Mouse (Mus musculus): Measurements from ENCODE around the gene Iapp. TPM values are rescaled to one million over a fixed set of nuclear protein-coding genes. Genes with fewer than 3 reads are reported as not detected.
"Not testable (repeated sequence)": the region's sequence is repeated elsewhere in the genome, so short reads cannot be mapped to it uniquely, and the experiment has no call there.

Iapp gene
- total RNA-seq (2014; rRNA removed) = 0.31 TPM in 1 of 2 replicates, not detected in the other
- polyA plus RNA-seq (2015; fragmentation: Nextera tagmentation; extraction: Ambion mirVana) = 0.25 and 0.29 TPM in 2 replicates

DNA sequence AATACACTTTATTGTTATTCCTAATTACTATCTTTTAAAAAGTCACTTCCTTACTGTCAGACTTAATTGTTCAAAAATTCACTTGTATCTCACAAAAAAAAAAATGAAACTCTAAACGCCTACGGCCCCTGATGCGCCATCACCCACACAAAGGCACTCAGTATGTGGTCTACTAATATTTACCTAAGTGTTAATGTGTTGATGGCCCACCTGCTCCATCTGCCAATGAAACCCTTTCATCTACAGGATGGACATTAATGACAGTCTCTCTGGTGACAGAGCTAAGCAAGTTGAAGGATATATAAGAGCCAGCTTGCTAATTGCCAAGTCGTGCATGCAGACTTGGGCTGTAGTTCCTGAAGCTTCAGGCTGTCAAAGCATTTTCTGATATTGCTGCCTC is at the start of gene Iapp:
Gene Iapp, plus strand, starts transcription at position 326 of the 400 bp plus-strand sequence.
- ATAC-seq (no peak), DNase-seq (no peak)
- Histone ChIP-seq H3K4me2 (ENCODE audit: low read depth) (no peak within 1 kb of the TSS), H3K9me3 (ENCODE audit: low read length) (no peaks in the 10 kb centered on the region), H3K4me3 (ENCODE audit: low read depth, low read length) (no peak within 1 kb of the TSS), H3K36me3 (ENCODE audit: insufficient read depth) (no peaks in the 10 kb centered on the region), H3K4me1 (ENCODE audit: insufficient read depth) (no peaks in the 10 kb centered on the region), H3K9ac (no peak within 1 kb of the TSS), H3K27ac (ENCODE audit: low read depth, low read length) (no peak within 1 kb of the TSS), H3K27me3 (ENCODE audit: insufficient read depth, low read length) (no peaks in the 10 kb centered on the region)
- 66% methylated on average over 4 of the region's 4 CpGs for WGBS
- TF ChIP-seq CTCF (IDR thresholded peaks at IDR 0.05; ENCODE audit: low read depth) = no peak

- H3K4me3 ChIP-seq (ENCODE audit: low read depth, low read length); ATAC-seq; H3K9me3 ChIP-seq (ENCODE audit: low read length); H3K27me3 ChIP-seq (ENCODE audit: insufficient read depth, low read length); H3K4me2 ChIP-seq (ENCODE audit: low read depth); H3K4me1 ChIP-seq (ENCODE audit: insufficient read depth); H3K9ac ChIP-seq; DNase-seq; H3K36me3 ChIP-seq (ENCODE audit: insufficient read depth); H3K27ac ChIP-seq (ENCODE audit: low read depth, low read length): not testable (repeated sequence)
- 92% methylated on average over 1 of the region's 1 CpGs for WGBS
Observed at GRCm38 (mm10) chr6:142250738-142251307, 47.4 kb upstream of the Iapp start.

DNA sequence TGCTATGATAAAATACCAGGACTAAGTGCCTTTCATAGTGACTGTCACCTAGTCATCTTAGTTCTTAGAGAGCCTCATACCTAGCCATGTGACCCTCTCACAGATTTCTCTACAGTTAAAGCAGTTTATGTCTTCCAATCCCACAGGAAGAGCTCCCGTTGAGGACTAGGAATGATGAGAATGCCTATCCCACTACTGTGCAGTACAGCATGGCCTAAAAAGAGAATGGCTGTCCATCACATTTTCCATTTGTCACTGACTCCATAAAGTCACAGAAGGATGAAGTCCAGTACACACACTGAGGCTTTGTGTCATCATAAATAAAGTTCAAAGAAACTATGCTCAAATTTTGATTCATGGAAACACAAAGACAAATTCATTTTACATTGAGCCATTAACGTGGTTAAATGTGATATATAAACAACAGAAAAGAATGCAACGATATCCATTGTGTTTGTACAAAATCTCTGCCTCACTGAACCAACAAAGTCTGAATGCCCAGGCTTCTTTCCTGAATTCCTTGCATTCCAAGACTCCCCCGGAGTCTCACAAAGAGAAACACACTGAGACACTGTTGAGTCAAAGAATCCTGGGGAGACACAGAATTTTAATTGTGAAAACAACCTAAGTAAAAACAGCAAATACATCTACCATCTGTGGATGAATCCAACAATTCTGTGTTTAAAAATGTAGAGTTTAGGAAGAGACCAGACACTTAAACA is 22.3 kb upstream of the Iapp start:
- H3K9me3 ChIP-seq (ENCODE audit: low read length) = no peaks in the 10 kb centered on the region
- DNase-seq = no peak
- no peak overlapping the region for H3K9ac ChIP-seq
- no peak overlapping the region for H3K27ac ChIP-seq (ENCODE audit: low read depth, low read length)
- TF ChIP-seq CTCF (IDR thresholded peaks at IDR 0.05; ENCODE audit: low read depth) = no peak
- H3K27me3 ChIP-seq (ENCODE audit: insufficient read depth, low read length) = no peaks in the 10 kb centered on the region
- ATAC-seq = no peak
- H3K4me2 ChIP-seq (ENCODE audit: low read depth) = no peak overlapping the region
- no peak overlapping the region for H3K4me3 ChIP-seq (ENCODE audit: low read depth, low read length)
- H3K36me3 ChIP-seq (ENCODE audit: insufficient read depth) = no peaks in the 10 kb centered on the region
- 7% methylated on average over 4 of the region's 4 CpGs for WGBS
- no peaks in the 10 kb centered on the region for H3K4me1 ChIP-seq (ENCODE audit: insufficient read depth)

- H3K27me3 ChIP-seq (ENCODE audit: insufficient read depth, low read length) = no peaks in the 10 kb centered on the region
- 46% methylated on average over 12 of the region's 12 CpGs for whole genome bisulfite sequencing
- H3K27ac ChIP-seq (ENCODE audit: low read depth, low read length) = no peak overlapping the region
- H3K9ac ChIP-seq = no peak overlapping the region
- H3K4me3 ChIP-seq (ENCODE audit: low read depth, low read length) = no peak overlapping the region
- H3K4me1 ChIP-seq (ENCODE audit: insufficient read depth) = no peaks in the 10 kb centered on the region
- no peaks in the 10 kb centered on the region for H3K9me3 ChIP-seq (ENCODE audit: low read length)
- no peak overlapping the region for H3K4me2 ChIP-seq (ENCODE audit: low read depth)
- H3K36me3 ChIP-seq (ENCODE audit: insufficient read depth) = no peaks in the 10 kb centered on the region
- no peak for TF ChIP-seq CTCF (IDR thresholded peaks at IDR 0.05; ENCODE audit: low read depth)
- DNase-seq (no peak), ATAC-seq (no peak)
Observed at GRCm38 (mm10) chr6:142289413-142290118, 8.7 kb upstream of the Iapp start.

GRCm38 (mm10) chr6:142305076-142305475 is 6.9 kb downstream of the Iapp start:
- Histone ChIP-seq H3K4me2 (ENCODE audit: low read depth) (no peak overlapping the region), H3K27me3 (ENCODE audit: insufficient read depth, low read length) (no peaks in the 10 kb centered on the region), H3K4me3 (ENCODE audit: low read depth, low read length) (no peak overlapping the region), H3K4me1 (ENCODE audit: insufficient read depth) (no peaks in the 10 kb centered on the region), H3K9ac (no peak overlapping the region), H3K36me3 (ENCODE audit: insufficient read depth) (no peaks in the 10 kb centered on the region), H3K27ac (ENCODE audit: low read depth, low read length) (no peak overlapping the region), H3K9me3 (ENCODE audit: low read length) (0 out of 2 replicates have a peak, but pooled peaks cover 6% of the 10 kb centered on the region)
- TF ChIP-seq CTCF (IDR thresholded peaks at IDR 0.05; ENCODE audit: low read depth) = no peak
- DNase-seq (no peak), ATAC-seq (no peak)

DNA sequence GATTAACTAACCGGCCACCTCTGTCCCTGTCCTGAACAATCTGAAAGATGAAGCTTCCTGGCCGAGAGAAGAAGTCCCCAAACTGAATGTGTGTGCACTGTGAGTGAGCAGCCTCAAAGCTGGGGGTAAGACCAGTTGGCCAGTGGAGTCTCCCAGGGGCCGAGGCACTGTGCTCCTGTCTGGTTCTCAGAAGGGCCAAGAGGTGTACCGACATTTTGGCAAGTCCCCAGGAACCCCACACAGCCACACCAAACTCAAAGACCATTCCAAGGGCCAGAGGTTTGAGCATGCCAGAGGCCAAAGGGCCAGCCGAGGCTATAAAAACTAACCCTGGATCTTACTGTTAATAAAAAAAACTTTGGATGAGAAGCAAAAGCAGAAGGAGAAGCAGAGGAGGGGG is 16.1 kb downstream of the Iapp start:
- Histone ChIP-seq H3K4me3 (ENCODE audit: low read depth, low read length) (no peak overlapping the region), H3K27ac (ENCODE audit: low read depth, low read length) (no peak overlapping the region), H3K4me2 (ENCODE audit: low read depth) (no peak overlapping the region), H3K4me1 (ENCODE audit: insufficient read depth) (no peaks in the 10 kb centered on the region), H3K9ac (no peak overlapping the region), H3K9me3 (ENCODE audit: low read length) (0 out of 2 replicates have a peak, but pooled peaks cover 3% of the 10 kb centered on the region), H3K36me3 (ENCODE audit: insufficient read depth) (no peaks in the 10 kb centered on the region), H3K27me3 (ENCODE audit: insufficient read depth, low read length) (no peaks in the 10 kb centered on the region)
- WGBS = 91% methylated on average over 5 of the region's 5 CpGs
- ATAC-seq (no peak), DNase-seq (no peak)
- TF ChIP-seq CTCF (IDR thresholded peaks at IDR 0.05; ENCODE audit: low read depth) = no peak

DNA sequence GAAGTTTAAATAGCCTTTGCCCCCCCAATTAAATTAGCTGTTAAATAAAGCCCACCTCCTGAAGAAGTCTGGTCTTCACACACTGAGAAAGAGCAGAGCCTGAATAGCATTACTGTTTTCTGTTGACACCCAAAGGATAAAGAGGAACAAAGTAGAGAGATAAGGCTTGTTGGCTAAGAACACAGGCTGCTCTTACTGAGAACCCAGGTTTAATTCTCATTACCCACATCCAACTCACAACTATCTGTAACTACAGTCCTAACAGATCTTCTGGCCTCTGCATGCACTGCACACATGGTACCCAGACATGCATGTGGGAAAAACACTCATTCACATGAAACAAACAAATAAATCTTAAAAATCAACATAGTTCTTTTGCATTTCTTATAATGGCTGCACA is 18.9 kb downstream of the Iapp start:
- no peak for ATAC-seq
- no peak for TF ChIP-seq CTCF (IDR thresholded peaks at IDR 0.05; ENCODE audit: low read depth)
- no peak overlapping the region for H3K9ac ChIP-seq
- no peaks in the 10 kb centered on the region for H3K9me3 ChIP-seq (ENCODE audit: low read length)
- H3K4me1 ChIP-seq (ENCODE audit: insufficient read depth) = no peaks in the 10 kb centered on the region
- no peak overlapping the region for H3K4me2 ChIP-seq (ENCODE audit: low read depth)
- no peaks in the 10 kb centered on the region for H3K27me3 ChIP-seq (ENCODE audit: insufficient read depth, low read length)
- H3K4me3 ChIP-seq (ENCODE audit: low read depth, low read length) = no peak overlapping the region
- DNase-seq = no peak
- H3K27ac ChIP-seq (ENCODE audit: low read depth, low read length) = no peak overlapping the region
- no peaks in the 10 kb centered on the region for H3K36me3 ChIP-seq (ENCODE audit: insufficient read depth)

All from forebrain, postnatal 0 days (tissue).